Mouse (Mus musculus) G1E (cell line): Measurements from ENCODE around the gene Camkv.

Experiments used
- CTCF ChIP-seq: IDR thresholded peaks from 2 replicates; pipeline ENCODE4 v1.5.1; 2012; ENCODE audit warnings: low read depth, low read length, inconsistent platforms, mixed read lengths
- POLR2AphosphoS5 ChIP-seq: IDR thresholded peaks from 2 replicates; pipeline ENCODE4 v1.6.1; 2012; ENCODE audit warnings: low read depth, low read length, inconsistent platforms; ENCODE audit not compliant: insufficient replicate concordance

DNA sequence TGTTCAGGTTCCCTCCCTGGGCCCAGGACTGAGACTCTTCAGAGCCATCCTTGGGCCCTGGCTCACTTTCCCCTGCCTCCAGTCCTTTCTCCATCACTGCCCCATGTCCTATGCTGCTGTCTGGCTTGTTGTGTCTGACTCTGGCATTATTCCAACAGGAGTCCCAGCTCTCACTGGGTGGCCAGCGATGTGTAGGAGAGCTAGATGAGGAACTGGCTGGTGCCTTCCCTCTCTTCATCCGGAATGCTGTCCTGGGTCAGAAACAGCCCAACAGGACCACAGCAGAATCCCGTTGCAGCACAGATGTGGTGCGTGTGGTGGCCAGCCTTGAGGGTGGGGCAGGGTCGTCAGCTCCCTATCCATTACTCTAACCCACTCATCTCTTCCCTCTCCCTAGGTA, 34.8 kb downstream of the Camkv start:
- no peak for TF ChIP-seq POLR2AphosphoS5
- TF ChIP-seq CTCF: no peak
